Mouse (Mus musculus) CD8-positive naive resting alpha-beta T cell, adult 2 months (primary cell): Measurements from ENCODE around the gene Odaph.

Experiments
- DNase-seq, 2 experiments: peaks; one replicate each; pipeline ENCODE4 v3.0.0; 2022; ENCODE audit warnings: low read depth in 2 of 2, low spot score in 2 of 2

Odaph gene

GRCm38 (mm10) chr5:91989261-91989660 is 2.0 kb downstream of the Odaph start:
- DNase-seq, result no peak

- no peak for DNase-seq
These were observed 4.1 kb downstream of the Odaph start for GRCm38 (mm10) chr5:91991191-91991937.

GRCm38 (mm10) chr5:91993061-91993460 is 5.8 kb downstream of the Odaph start:
- no peak for DNase-seq

GRCm38 (mm10) chr5:91994546-91994945 is 7.3 kb downstream of the Odaph start:
- no peak for DNase-seq

- peak; percentile 14 to 25 for DNase-seq
These were observed 13.5 kb downstream of the Odaph start for GRCm38 (mm10) chr5:92000770-92001169.

- DNase-seq, result peak; percentile 16 to 29
These were observed 15.7 kb downstream of the Odaph start for GRCm38 (mm10) chr5:92003011-92003410.

GRCm38 (mm10) chr5:92009827-92010226 is 22.6 kb downstream of the Odaph start:
- DNase-seq, result no peak

- DNase-seq, result no peak
These were observed 24.5 kb downstream of the Odaph start for GRCm38 (mm10) chr5:92011756-92012155.

- no peak for DNase-seq
These were observed 32.7 kb downstream of the Odaph start for GRCm38 (mm10) chr5:92019960-92020359.

GRCm38 (mm10) chr5:92042377-92043348 is 55.4 kb downstream of the Odaph start:
- DNase-seq, result peak; percentile 94 to 96

GRCm38 (mm10) chr5:92043783-92044182 is 56.5 kb downstream of the Odaph start, which contains the start of gene Cdkl2:
TSS of gene Cdkl2 (minus strand) at chr5:92043883.
- DNase-seq, result no peak
